Mouse (Mus musculus) lung, postnatal 0 days (tissue): ENCODE data around the gene Ppp2r2c. TPM values are rescaled to one million over a fixed set of nuclear protein-coding genes. Genes with fewer than 3 reads are reported as not detected.

Experiments
- ATAC-seq: fragments of 200-750 bp; cut with Nextera tagmentation; 2 replicates; pipeline ENCODE4 v1.8.0; 2017; ENCODE audit warnings: moderate library complexity
- DNase-seq: peaks from one replicate; pipeline ENCODE4 v3.0.0-alpha.2; 2016; ENCODE audit warnings: low spot score
- H3K27ac ChIP-seq: fragments of 300-500 bp; sonication (generic); 2 replicates; pipeline ENCODE4 v1.5.1; 2014; ENCODE audit warnings: antibody characterized with exemption, mild to moderate bottlenecking, low read length, mixed read lengths
- H3K27me3 ChIP-seq: fragments of 300-500 bp; sonication (generic); replicated peaks from 2 replicates; pipeline ENCODE4 v1.6.1; 2014; ENCODE audit warnings: low read length, mixed read lengths; ENCODE audit not compliant: insufficient read depth
- H3K36me3 ChIP-seq: fragments of 300-500 bp; sonication (generic); 2 replicates; pipeline ENCODE4 v1.6.1; 2014; ENCODE audit warnings: low read length, mixed read lengths; ENCODE audit not compliant: insufficient read depth
- H3K4me1 ChIP-seq: fragments of 300-500 bp; sonication (generic); 2 replicates; pipeline ENCODE4 v1.6.1; 2014; ENCODE audit warnings: antibody characterized with exemption, low read depth, low read length, mixed read lengths; ENCODE audit not compliant: insufficient read depth
- H3K4me2 ChIP-seq: fragments of 300-500 bp; sonication (generic); replicated peaks from 2 replicates; pipeline ENCODE4 v1.6.1; 2014; ENCODE audit warnings: low read depth, mild to moderate bottlenecking, low read length, moderate library complexity, mixed read lengths
- H3K4me3 ChIP-seq: fragments of 300-500 bp; sonication (generic); 2 replicates; pipeline ENCODE4 v1.5.1; 2014; ENCODE audit warnings: low read depth, low read length
- H3K9ac ChIP-seq: fragments of 300-500 bp; sonication (generic); replicated peaks from 2 replicates; pipeline ENCODE4 v1.6.1; 2014; ENCODE audit warnings: low read depth, mild to moderate bottlenecking
- H3K9me3 ChIP-seq: fragments of 300-500 bp; sonication (generic); 2 replicates; pipeline ENCODE4 v1.6.1; 2016; ENCODE audit warnings: low read length, mixed read lengths
- CTCF ChIP-seq: IDR thresholded peaks from 2 replicates; pipeline ENCODE4 v1.5.1; 2016; ENCODE audit warnings: antibody characterized with exemption, mild to moderate bottlenecking
- EP300 ChIP-seq: IDR thresholded peaks from 2 replicates; pipeline ENCODE4 v1.6.1; 2016; ENCODE audit warnings: antibody characterized with exemption, mild to moderate bottlenecking, control low read depth
- WGBS: fragments of 180-500 bp; shearing (Covaris S2); extraction: QIAGEN DNeasy Blood & Tissue Kit; methylation state at CpG from one replicate; pipeline ENCODE4 v1.1.7; 2014; 5-methylcytosine and 5-hydroxymethylcytosine counted together
- polyA plus RNA-seq: library from polyadenylated mRNA; unstranded; fragments of >200 nt; fragmentation: Nextera tagmentation; extraction: Ambion mirVana; gene quantifications from 2 replicates; pipeline ENCODE4 v1.2.1, GENCODE M21; 2015

Gene Ppp2r2c
- polyA plus RNA-seq, 1 experiment from 2014 or later, result not detected

- 0% methylated on average over 3 of the region's 3 CpGs for WGBS
- Histone ChIP-seq H3K27me3 (no peaks in the 10 kb centered on the region), H3K27ac (no peak overlapping the region), H3K4me1 (0 out of 2 replicates have a peak, but pooled peaks cover 4% of the 10 kb centered on the region), H3K9me3 (no peaks in the 10 kb centered on the region), H3K36me3 (no peaks in the 10 kb centered on the region), H3K4me2 (peak overlapping the region; percentile 98; the same call in 1 of the 2 replicates), H3K4me3 (no peak overlapping the region; the same call in 1 of the 2 replicates), H3K9ac (no peak overlapping the region)
- ATAC-seq (no peak), DNase-seq (no peak)
- TF ChIP-seq CTCF (no peak), EP300 (no peak)
Measured at GRCm38 (mm10) chr5:36989625-36989977, 121.3 kb downstream of the Ppp2r2c start.

- WGBS, result 40% methylated on average over 3 of the region's 3 CpGs
- Histone ChIP-seq H3K9me3 (no peaks in the 10 kb centered on the region), H3K9ac (no peak overlapping the region), H3K4me1 (0 out of 2 replicates have a peak, but pooled peaks cover 4% of the 10 kb centered on the region), H3K27me3 (no peaks in the 10 kb centered on the region), H3K4me3 (no peak overlapping the region), H3K36me3 (no peaks in the 10 kb centered on the region), H3K27ac (no peak overlapping the region), H3K4me2 (no peak overlapping the region)
- no peak for ATAC-seq
- DNase-seq, result no peak
- no peak for TF ChIP-seq CTCF
Measured at GRCm38 (mm10) chr5:36990196-36990595, 121.9 kb downstream of the Ppp2r2c start.

GRCm38 (mm10) chr5:36990631-36991350 is 122.5 kb downstream of the Ppp2r2c start:
- no peak for ATAC-seq
- no peak overlapping the region for H3K4me3 ChIP-seq
- H3K27me3 ChIP-seq, result no peaks in the 10 kb centered on the region
- no peak for TF ChIP-seq CTCF
- TF ChIP-seq EP300, result no peak
- no peak overlapping the region for H3K27ac ChIP-seq
- H3K4me2 ChIP-seq, result no peak overlapping the region
- H3K9me3 ChIP-seq, result no peaks in the 10 kb centered on the region
- 64% methylated on average over 3 of the region's 3 CpGs for WGBS
- H3K4me1 ChIP-seq, result 0 out of 2 replicates have a peak, but pooled peaks cover 4% of the 10 kb centered on the region
- no peak overlapping the region for H3K9ac ChIP-seq
- no peaks in the 10 kb centered on the region for H3K36me3 ChIP-seq
- no peak for DNase-seq

- H3K9me3 ChIP-seq, result no peaks in the 10 kb centered on the region
- 78% methylated on average over 14 of the region's 14 CpGs for WGBS
Measured at GRCm38 (mm10) chr5:36996410-36996809, 128.1 kb downstream of the Ppp2r2c start.

GRCm38 (mm10) chr5:36997996-36998395 is 129.7 kb downstream of the Ppp2r2c start:
- H3K27ac ChIP-seq, result no peak overlapping the region
- WGBS, result 37% methylated on average over 5 of the region's 5 CpGs

More at GRCm38 (mm10) chr5:36996410-36996809, 128.1 kb downstream of the Ppp2r2c start:
- ATAC-seq (no peak), DNase-seq (no peak)
- H3K9ac ChIP-seq, result no peak overlapping the region
- H3K4me3 ChIP-seq, result no peak overlapping the region
- H3K27me3 ChIP-seq, result no peaks in the 10 kb centered on the region
- no peaks in the 10 kb centered on the region for H3K36me3 ChIP-seq
- H3K4me1 ChIP-seq, result no peaks in the 10 kb centered on the region
- H3K27ac ChIP-seq, result no peak overlapping the region
- TF ChIP-seq EP300 (no peak), CTCF (no peak)
- H3K4me2 ChIP-seq, result no peak overlapping the region

GRCm38 (mm10) chr5:37001002-37001401 is 132.7 kb downstream of the Ppp2r2c start:
- H3K27ac ChIP-seq, result no peak overlapping the region
- ATAC-seq, result no peak
- H3K36me3 ChIP-seq, result no peaks in the 10 kb centered on the region
- no peaks in the 10 kb centered on the region for H3K9me3 ChIP-seq
- no peak overlapping the region for H3K9ac ChIP-seq
- no peaks in the 10 kb centered on the region for H3K27me3 ChIP-seq
- H3K4me2 ChIP-seq, result no peak overlapping the region
- WGBS, result 85% methylated on average over 9 of the region's 9 CpGs
- no peak overlapping the region for H3K4me3 ChIP-seq
- no peaks in the 10 kb centered on the region for H3K4me1 ChIP-seq
- no peak for TF ChIP-seq CTCF
- no peak for TF ChIP-seq EP300
- no peak for DNase-seq

More at GRCm38 (mm10) chr5:36997996-36998395, 129.7 kb downstream of the Ppp2r2c start:
- DNase-seq (peak; percentile 9), ATAC-seq (no peak)
- Histone ChIP-seq H3K4me1 (no peaks in the 10 kb centered on the region), H3K27me3 (no peaks in the 10 kb centered on the region), H3K9ac (no peak overlapping the region), H3K4me2 (no peak overlapping the region), H3K36me3 (no peaks in the 10 kb centered on the region), H3K4me3 (no peak overlapping the region), H3K9me3 (no peaks in the 10 kb centered on the region)
- TF ChIP-seq EP300 (no peak), CTCF (no peak)
